Mouse (Mus musculus) midbrain, postnatal 0 days (tissue): ENCODE measurements at regions not wholly inside any gene's neighbourhood (a gene's known extent, or its start where the extent isn't known, plus 50 kb on each side); places are given as distances from the start of the nearest gene placed in this dataset.

Experiments
- ATAC-seq: fragments of 200-750 bp; cut with Nextera tagmentation; 2 replicates; pipeline ENCODE4 v1.8.0; 2017; ENCODE audit warnings: moderate number of reproducible peaks, mild to moderate bottlenecking, moderate TSS enrichment, moderate library complexity; ENCODE audit not compliant: low FRiP score
- DNase-seq: peaks from one replicate; pipeline ENCODE4 v3.0.0-alpha.2; 2015; ENCODE audit warnings: low spot score
- H3K27ac ChIP-seq: fragments of 300-500 bp; sonication (generic); 2 replicates; pipeline ENCODE4 v1.5.1; 2014; ENCODE audit warnings: low read depth, mild to moderate bottlenecking, low read length, mixed read lengths
- H3K27me3 ChIP-seq: fragments of 300-500 bp; sonication (generic); 2 replicates; pipeline ENCODE4 v1.6.1; 2014; ENCODE audit warnings: low read length, control low read depth, mixed read lengths; ENCODE audit not compliant: insufficient read depth
- H3K36me3 ChIP-seq: fragments of 300-500 bp; sonication (generic); 2 replicates; pipeline ENCODE4 v1.6.1; 2014; ENCODE audit warnings: low read length, control low read depth, mixed read lengths; ENCODE audit not compliant: insufficient read depth
- H3K4me1 ChIP-seq: fragments of 300-500 bp; sonication (generic); 2 replicates; pipeline ENCODE4 v1.6.1; 2014; ENCODE audit warnings: mild to moderate bottlenecking, control low read depth, antibody characterized with exemption, low read length, mixed read lengths; ENCODE audit not compliant: insufficient read depth
- H3K4me2 ChIP-seq: fragments of 300-500 bp; sonication (generic); 2 replicates; pipeline ENCODE4 v1.6.1; 2014; ENCODE audit warnings: low read depth, mild to moderate bottlenecking, low read length, mixed read lengths; ENCODE audit not compliant: poor library complexity, severe bottlenecking
- H3K4me3 ChIP-seq: fragments of 300-500 bp; sonication (generic); 2 replicates; pipeline ENCODE4 v1.5.1; 2014; ENCODE audit warnings: low read depth, mild to moderate bottlenecking, low read length, moderate library complexity
- H3K9ac ChIP-seq: fragments of 300-500 bp; sonication (generic); replicated peaks from 2 replicates; pipeline ENCODE4 v1.6.1; 2014; ENCODE audit warnings: mild to moderate bottlenecking, low read length, moderate library complexity, mixed read lengths; ENCODE audit not compliant: poor library complexity, severe bottlenecking
- H3K9me3 ChIP-seq: fragments of 300-500 bp; sonication (generic); 2 replicates; pipeline ENCODE4 v1.6.1; 2016; ENCODE audit warnings: low read length, control low read depth
- CTCF ChIP-seq: IDR thresholded peaks from 2 replicates; pipeline ENCODE4 v1.5.1; 2016; ENCODE audit warnings: antibody characterized with exemption, mild to moderate bottlenecking
- WGBS: fragments of 180-500 bp; shearing (Covaris S2); extraction: QIAGEN DNeasy Blood & Tissue Kit; methylation state at CpG from one replicate; pipeline ENCODE4 v1.1.7; 2014; 5-methylcytosine and 5-hydroxymethylcytosine counted together

GRCm38 (mm10) chr13:106738011-106738410, 198.7 kb downstream of the Ipo11 start:
- TF ChIP-seq CTCF: no peak
- H3K36me3 ChIP-seq: no peaks in the 10 kb centered on the region
- DNase-seq (no peak), ATAC-seq (no peak)
- 92% methylated on average over 5 of the region's 5 CpGs for WGBS
- no peak overlapping the region for H3K9ac ChIP-seq
- H3K4me2 ChIP-seq: no peak overlapping the region
- H3K4me1 ChIP-seq: no peaks in the 10 kb centered on the region
- H3K9me3 ChIP-seq: no peaks in the 10 kb centered on the region
- H3K27me3 ChIP-seq: no peaks in the 10 kb centered on the region
- H3K4me3 ChIP-seq: no peak overlapping the region
- H3K27ac ChIP-seq: no peak overlapping the region

DNA sequence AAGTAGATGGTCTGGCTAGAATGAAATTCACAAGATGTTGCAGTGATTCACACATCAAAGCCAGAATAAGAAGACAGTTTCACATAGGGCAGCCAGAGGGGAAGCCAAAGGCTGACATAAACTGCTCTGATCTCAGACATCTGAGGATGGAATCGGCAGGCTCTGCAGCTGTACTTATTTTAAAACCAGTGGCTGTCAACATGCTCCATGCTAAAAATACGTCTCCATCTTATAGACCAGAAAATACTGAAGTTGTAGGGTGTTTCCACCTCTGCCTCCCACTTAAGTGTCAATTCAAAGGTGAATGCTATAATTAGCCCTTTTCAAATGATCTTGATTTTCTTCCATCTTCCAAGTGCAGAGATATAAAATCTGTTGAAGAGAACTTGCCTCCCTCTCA, 202.4 kb downstream of the Ipo11 start:
- 66% methylated on average over 2 of the region's 2 CpGs for WGBS
- Histone ChIP-seq H3K27me3 (no peaks in the 10 kb centered on the region), H3K9me3 (no peaks in the 10 kb centered on the region), H3K36me3 (no peaks in the 10 kb centered on the region), H3K4me1 (no peaks in the 10 kb centered on the region), H3K9ac (no peak overlapping the region), H3K4me3 (no peak overlapping the region), H3K27ac (no peak overlapping the region), H3K4me2 (no peak overlapping the region)
- ATAC-seq: no peak
- DNase-seq: no peak
- no peak for TF ChIP-seq CTCF

DNA sequence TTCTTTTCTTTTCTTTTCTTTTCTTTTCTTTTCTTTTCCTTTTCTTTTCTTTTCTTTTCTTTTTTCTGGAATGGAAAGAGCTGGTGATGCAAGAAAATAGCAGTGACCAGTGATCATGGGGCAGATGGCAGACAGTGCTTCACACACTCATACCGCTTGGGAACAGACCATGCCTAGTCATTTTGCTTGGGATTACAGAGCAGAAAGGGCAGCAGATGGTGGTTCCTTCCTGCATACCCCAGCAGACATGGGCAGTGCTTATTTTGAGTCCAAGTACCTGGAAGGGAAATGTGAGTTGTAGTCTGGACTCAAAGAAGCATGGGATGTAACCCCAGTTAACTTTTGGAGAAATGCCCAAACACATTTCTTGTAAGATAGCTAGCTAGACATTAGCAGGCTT, 203.9 kb downstream of the Ipo11 start:
- no peak for ATAC-seq
- 82% methylated on average over 1 of the region's 1 CpGs for WGBS

GRCm38 (mm10) chr13:106723315-106723714, 213.4 kb downstream of the Ipo11 start:
- 83% methylated on average over 1 of the region's 1 CpGs for WGBS
- no peaks in the 10 kb centered on the region for H3K36me3 ChIP-seq
- no peak overlapping the region for H3K27ac ChIP-seq

More for the DNA sequence above, 203.9 kb downstream of the Ipo11 start:
- Histone ChIP-seq H3K4me3 (no peak overlapping the region), H3K4me1 (no peaks in the 10 kb centered on the region), H3K27me3 (no peaks in the 10 kb centered on the region), H3K27ac (no peak overlapping the region), H3K36me3 (no peaks in the 10 kb centered on the region), H3K9ac (no peak overlapping the region), H3K4me2 (no peak overlapping the region), H3K9me3 (no peaks in the 10 kb centered on the region)
- TF ChIP-seq CTCF: no peak
- DNase-seq: peak; percentile 17

DNA sequence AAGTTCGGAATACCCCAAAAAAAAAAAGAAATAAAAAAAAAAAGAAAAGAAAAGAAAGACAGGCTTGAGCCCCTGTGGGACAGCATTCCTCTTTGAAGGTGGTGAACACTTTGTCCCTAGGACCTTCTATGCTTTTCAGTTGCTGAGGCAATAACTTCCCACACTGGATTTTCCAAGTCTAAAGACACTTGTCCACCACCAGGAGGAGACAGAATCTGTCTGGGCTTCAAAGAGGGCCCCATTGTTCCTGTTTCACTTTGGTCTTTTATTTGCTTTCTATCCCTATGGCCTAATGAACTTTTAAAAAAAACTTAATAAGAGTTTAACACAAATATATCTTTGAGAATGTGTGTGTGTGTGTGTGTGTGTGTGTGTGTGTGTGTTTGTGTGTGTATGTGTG, 215.6 kb downstream of the Ipo11 start:
- ATAC-seq: no peak
- no peaks in the 10 kb centered on the region for H3K9me3 ChIP-seq
- no peak overlapping the region for H3K27ac ChIP-seq
- no peaks in the 10 kb centered on the region for H3K36me3 ChIP-seq
- 100% methylated on average over 1 of the region's 1 CpGs for WGBS
- H3K4me3 ChIP-seq: no peak overlapping the region
- H3K27me3 ChIP-seq: no peaks in the 10 kb centered on the region
- H3K4me2 ChIP-seq: no peak overlapping the region
- no peaks in the 10 kb centered on the region for H3K4me1 ChIP-seq
- no peak overlapping the region for H3K9ac ChIP-seq
- TF ChIP-seq CTCF: peak; percentile 33
- DNase-seq: no peak

More at GRCm38 (mm10) chr13:106723315-106723714, 213.4 kb downstream of the Ipo11 start:
- no peak for TF ChIP-seq CTCF
- H3K9ac ChIP-seq: no peak overlapping the region
- no peak overlapping the region for H3K4me2 ChIP-seq
- no peaks in the 10 kb centered on the region for H3K4me1 ChIP-seq
- DNase-seq: no peak
- no peak for ATAC-seq
- no peaks in the 10 kb centered on the region for H3K27me3 ChIP-seq
- no peak overlapping the region for H3K4me3 ChIP-seq
- H3K9me3 ChIP-seq: no peaks in the 10 kb centered on the region

GRCm38 (mm10) chr13:106715771-106716170, 221.0 kb downstream of the Ipo11 start:
- peak; percentile 31 for DNase-seq
- no peak for ATAC-seq
- Histone ChIP-seq H3K4me1 (no peaks in the 10 kb centered on the region), H3K9me3 (no peaks in the 10 kb centered on the region), H3K27ac (no peak overlapping the region), H3K27me3 (no peaks in the 10 kb centered on the region), H3K4me2 (no peak overlapping the region), H3K36me3 (no peaks in the 10 kb centered on the region), H3K9ac (no peak overlapping the region), H3K4me3 (no peak overlapping the region)
- TF ChIP-seq CTCF: peak; percentile 60
- 66% methylated on average over 2 of the region's 2 CpGs for WGBS
